Mouse (Mus musculus) liver, embryonic 14.5 days (tissue): ENCODE measurements at regions not wholly inside any gene's neighbourhood (a gene's known extent, or its start where the extent isn't known, plus 50 kb on each side); places are given as distances from the start of the nearest gene placed in this dataset.

ENCODE experiments used
- ATAC-seq: fragments of 200-750 bp; cut with Nextera tagmentation; 2 replicates; pipeline ENCODE4 v1.8.0; 2017; ENCODE audit warnings: moderate number of reproducible peaks, mild to moderate bottlenecking, moderate library complexity; ENCODE audit not compliant: insufficient read depth
- DNase-seq, 3 experiments: peaks; one replicate each; pipeline ENCODE4 v3.0.0-alpha.2; 2012 to 2013; ENCODE audit warnings: low read depth in 3 of 3, low spot score in 3 of 3
- H3K27ac ChIP-seq: fragments of 300-500 bp; sonication (generic); 2 replicates; pipeline ENCODE4 v1.5.1; 2014; ENCODE audit warnings: moderate library complexity, mild to moderate bottlenecking, control low read depth, inconsistent platforms
- H3K27me3 ChIP-seq: fragments of 300-500 bp; sonication (generic); 2 replicates; pipeline ENCODE4 v1.6.1; 2014; ENCODE audit warnings: mild to moderate bottlenecking, low read length, moderate library complexity; ENCODE audit not compliant: control insufficient read depth, insufficient read depth
- H3K36me3 ChIP-seq: fragments of 300-500 bp; sonication (generic); replicated peaks from 2 replicates; pipeline ENCODE4 v1.6.1; 2014; ENCODE audit warnings: low read depth; ENCODE audit not compliant: control insufficient read depth, insufficient read depth
- H3K4me1 ChIP-seq, 2 experiments: fragments of 200-500 bp in 1 of 2; fragments of 300-500 bp in 1 of 2; sonication (generic) in 1 of 2; replicated peaks; 2 replicates each; pipeline ENCODE4 v1.6.1; 2012 to 2014; ENCODE audit warnings: antibody characterized with exemption in 1 of 2, inconsistent platforms in 1 of 2, low read length in 1 of 2; ENCODE audit not compliant: control insufficient read depth in 2 of 2, insufficient read depth in 2 of 2
- H3K4me2 ChIP-seq: fragments of 300-500 bp; sonication (generic); 2 replicates; pipeline ENCODE4 v1.6.1; 2014; ENCODE audit warnings: low read depth, mild to moderate bottlenecking, control low read depth, moderate library complexity
- H3K4me3 ChIP-seq, 2 experiments: fragments of 200-500 bp in 1 of 2; fragments of 300-500 bp in 1 of 2; sonication (generic) in 1 of 2; 2 replicates each; pipeline ENCODE4 v1.5.1; 2012 to 2014; ENCODE audit warnings: low read depth in 2 of 2, low read length in 2 of 2, mild to moderate bottlenecking in 2 of 2, control low read depth in 1 of 2, inconsistent platforms in 1 of 2, moderate library complexity in 1 of 2; ENCODE audit not compliant: insufficient read depth in 1 of 2
- H3K9ac ChIP-seq: fragments of 300-500 bp; sonication (generic); replicated peaks from 2 replicates; pipeline ENCODE4 v1.6.1; 2014; ENCODE audit warnings: mild to moderate bottlenecking, control low read depth, moderate library complexity
- H3K9me3 ChIP-seq: fragments of 300-500 bp; sonication (generic); 2 replicates; pipeline ENCODE4 v1.6.1; 2016; ENCODE audit warnings: low read length, mixed read lengths; ENCODE audit not compliant: control insufficient read depth
- CTCF ChIP-seq: IDR thresholded peaks from 2 replicates; pipeline ENCODE4 v1.5.1; 2016; ENCODE audit warnings: antibody characterized with exemption, low read depth, control low read depth
- EP300 ChIP-seq: IDR thresholded peaks from 2 replicates; pipeline ENCODE4 v1.6.1; 2016; ENCODE audit warnings: antibody characterized with exemption, low read depth
- WGBS: fragments of 180-500 bp; shearing (Covaris S2); extraction: QIAGEN DNeasy Blood & Tissue Kit; methylation state at CpG from one replicate; pipeline ENCODE4 v1.1.7; 2014; ENCODE audit not compliant: insufficient replicate concordance; 5-methylcytosine and 5-hydroxymethylcytosine counted together

DNA sequence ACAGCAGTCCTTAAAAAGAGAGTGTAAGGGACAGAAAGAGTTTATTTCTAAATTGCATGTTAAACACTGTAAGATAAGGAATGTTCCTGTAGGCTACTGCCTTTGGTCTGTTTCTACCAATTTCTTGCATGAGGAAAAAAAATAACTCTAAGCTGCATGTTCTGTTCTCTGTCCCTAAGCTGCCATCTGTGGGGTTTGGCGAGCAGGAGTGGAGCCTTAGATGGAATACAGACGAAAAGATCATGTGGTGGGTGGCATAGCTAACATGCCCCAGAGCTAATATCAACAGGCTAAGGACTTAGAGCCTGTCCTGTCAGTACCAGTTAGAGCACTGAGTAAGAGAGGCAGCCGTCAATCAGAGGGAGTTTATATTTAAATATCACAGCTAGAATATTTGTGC is 590.1 kb downstream of the Zfp706 start:
- no peak overlapping the region for H3K4me3 ChIP-seq
- no peaks in the 10 kb centered on the region for H3K9me3 ChIP-seq
- no peaks in the 10 kb centered on the region for H3K4me1 ChIP-seq
- no peaks in the 10 kb centered on the region for H3K36me3 ChIP-seq
- no peak for ATAC-seq
- 57% methylated on average over 3 of the region's 3 CpGs for whole genome bisulfite sequencing
- H3K9ac ChIP-seq: no peak overlapping the region
- TF ChIP-seq CTCF (no peak), EP300 (no peak)
- no peak overlapping the region for H3K4me2 ChIP-seq
- no peak overlapping the region for H3K27ac ChIP-seq
- H3K27me3 ChIP-seq: no peaks in the 10 kb centered on the region
- DNase-seq: no peak

DNA sequence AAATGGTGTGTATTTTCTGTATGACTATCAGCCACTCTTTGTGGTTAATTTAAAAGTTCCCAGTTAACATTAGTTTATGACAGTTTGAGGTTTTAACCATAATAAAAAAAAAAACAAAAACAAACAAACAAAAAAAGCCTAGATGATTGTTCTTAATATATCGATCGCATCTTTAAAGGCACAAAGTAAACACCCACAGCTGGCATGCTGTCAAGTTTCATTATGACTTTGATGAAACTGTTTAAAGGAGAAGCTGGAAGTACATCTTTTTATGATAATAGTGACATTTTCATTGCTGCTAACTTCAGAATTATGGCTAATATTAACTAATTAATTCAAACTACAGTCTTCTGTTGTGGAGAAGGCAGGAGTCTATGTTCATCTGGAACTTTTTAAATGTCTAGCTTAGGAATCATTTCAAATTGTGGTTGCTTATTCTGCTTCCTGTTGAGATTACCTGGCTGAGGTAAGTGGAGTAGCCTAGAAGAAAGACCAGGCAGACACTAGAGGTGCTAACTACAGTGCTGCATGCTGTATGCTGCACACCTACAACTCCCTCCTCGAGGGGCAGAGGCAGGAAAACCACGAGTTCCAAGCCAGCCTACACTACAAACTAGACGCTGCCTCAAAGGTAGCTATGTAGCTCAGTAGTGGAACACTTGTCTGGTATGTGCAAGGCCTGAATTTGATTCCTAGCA is 591.9 kb downstream of the Zfp706 start:
- H3K27me3 ChIP-seq: no peaks in the 10 kb centered on the region
- no peak overlapping the region for H3K4me2 ChIP-seq
- H3K4me3 ChIP-seq: no peak overlapping the region
- no peak for TF ChIP-seq EP300
- no peak for TF ChIP-seq CTCF
- DNase-seq (no peak), ATAC-seq (no peak)
- 49% methylated on average over 5 of the region's 5 CpGs for WGBS
- H3K9ac ChIP-seq: no peak overlapping the region
- no peaks in the 10 kb centered on the region for H3K9me3 ChIP-seq
- no peak overlapping the region for H3K27ac ChIP-seq
- no peaks in the 10 kb centered on the region for H3K36me3 ChIP-seq
- no peaks in the 10 kb centered on the region for H3K4me1 ChIP-seq

DNA sequence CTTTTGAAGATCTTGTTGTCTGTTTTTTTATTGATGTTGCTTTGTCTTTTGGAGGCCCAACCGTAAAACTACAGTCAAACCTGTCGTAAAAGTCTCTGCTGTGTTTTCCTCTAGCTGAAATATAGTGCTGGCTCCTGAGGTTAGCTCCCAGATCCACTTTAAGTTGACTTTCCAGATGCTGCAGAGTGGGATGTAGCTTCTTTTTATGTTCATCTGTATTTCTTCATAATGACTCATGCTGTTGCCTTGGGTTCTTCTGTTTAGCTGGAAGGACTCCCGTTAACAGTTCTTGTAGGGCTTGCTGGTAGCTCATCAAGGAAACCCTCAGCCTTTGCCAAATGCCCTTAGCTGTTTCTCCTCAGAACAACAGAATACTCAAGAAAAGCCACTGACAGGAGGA is 595.6 kb downstream of the Zfp706 start:
- H3K9me3 ChIP-seq: no peaks in the 10 kb centered on the region
- H3K4me1 ChIP-seq: no peaks in the 10 kb centered on the region
- 82% methylated on average over 3 of the region's 3 CpGs for WGBS
- no peaks in the 10 kb centered on the region for H3K36me3 ChIP-seq
- H3K4me3 ChIP-seq: no peak overlapping the region
- H3K27ac ChIP-seq: no peak overlapping the region
- no peak overlapping the region for H3K4me2 ChIP-seq
- no peaks in the 10 kb centered on the region for H3K27me3 ChIP-seq
- ATAC-seq (no peak), DNase-seq (no peak)
- TF ChIP-seq CTCF (no peak), EP300 (no peak)
- H3K9ac ChIP-seq: no peak overlapping the region

DNA sequence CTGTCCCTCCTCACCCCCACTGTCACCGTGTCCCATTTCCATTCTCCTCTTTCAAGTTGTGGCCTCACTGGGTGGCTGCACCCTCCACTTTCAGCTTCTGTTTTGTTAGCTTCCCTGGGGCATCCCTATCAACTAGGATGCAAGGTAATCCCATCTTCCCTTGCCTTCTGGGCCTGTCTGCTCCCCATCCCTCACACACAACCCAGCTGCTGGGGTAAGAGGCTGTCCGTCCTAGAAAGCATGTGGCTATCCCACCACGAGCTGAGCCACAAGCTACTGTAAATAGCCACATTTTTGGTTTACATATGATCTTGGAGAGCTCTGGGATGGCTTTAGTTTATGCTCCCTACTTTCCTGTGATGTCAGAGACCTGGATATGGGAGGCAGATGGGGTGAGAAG is 602.1 kb downstream of the Zfp706 start:
- no peak for TF ChIP-seq CTCF
- TF ChIP-seq EP300: no peak
- Histone ChIP-seq H3K4me2 (no peak overlapping the region), H3K36me3 (no peaks in the 10 kb centered on the region), H3K9ac (no peak overlapping the region), H3K4me1 (no peaks in the 10 kb centered on the region), H3K9me3 (no peaks in the 10 kb centered on the region), H3K27me3 (no peaks in the 10 kb centered on the region), H3K4me3 (no peak overlapping the region), H3K27ac (no peak overlapping the region)
- no peak for ATAC-seq
- 54% methylated on average over 3 of the region's 3 CpGs for WGBS
- no peak for DNase-seq

DNA sequence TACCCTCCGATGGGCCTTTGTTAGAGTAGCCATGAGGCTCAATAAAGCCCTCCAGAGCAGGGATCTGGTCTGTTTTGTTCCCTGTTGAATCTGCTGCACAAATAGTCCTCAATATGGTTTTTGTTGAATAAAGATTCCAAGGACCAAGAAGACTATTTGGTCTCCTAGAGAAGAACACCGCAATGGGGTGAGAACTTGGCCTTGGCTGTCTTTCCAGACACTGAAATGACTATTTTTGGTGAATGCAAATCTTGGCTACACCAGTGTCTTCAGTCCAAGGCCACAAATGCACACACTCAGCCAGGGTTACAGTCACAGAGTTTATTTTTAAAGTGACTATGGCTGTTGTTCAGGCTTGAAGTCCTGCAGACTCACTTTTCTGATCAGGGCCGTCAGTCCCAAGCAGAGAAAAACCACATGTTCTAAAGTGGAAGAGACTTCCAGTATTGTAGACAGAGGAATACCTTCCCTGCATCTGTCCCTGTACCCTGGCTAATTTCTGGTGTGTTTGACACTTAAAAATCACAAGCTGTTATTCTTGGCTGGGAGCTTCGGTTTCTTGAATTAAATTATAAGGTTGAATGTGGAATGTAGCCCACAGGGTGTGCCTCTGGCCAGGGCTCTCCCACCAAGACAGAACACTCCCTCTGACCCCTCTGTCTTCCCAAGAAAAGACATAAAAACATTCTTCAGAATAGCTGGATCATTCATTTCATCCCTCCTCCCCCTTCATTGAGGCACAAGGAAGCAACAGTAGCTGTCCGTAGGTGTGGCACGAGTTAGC is 604.0 kb downstream of the Zfp706 start:
- Histone ChIP-seq H3K27ac (no peak overlapping the region), H3K4me1 (0 out of 4 replicates have a peak, but pooled peaks cover 0 to 2% of the 10 kb centered on the region in 2 experiments), H3K4me2 (no peak overlapping the region), H3K4me3 (no peak overlapping the region), H3K9ac (no peak overlapping the region), H3K36me3 (no peaks in the 10 kb centered on the region), H3K9me3 (no peaks in the 10 kb centered on the region), H3K27me3 (no peaks in the 10 kb centered on the region)
- TF ChIP-seq EP300: no peak
- no peak for TF ChIP-seq CTCF
- 68% methylated on average over 6 of the region's 6 CpGs for WGBS
- DNase-seq (no peak), ATAC-seq (no peak)
